Mouse (Mus musculus) CH12.LX (cell line): ENCODE results near the gene Ropn1. TPM values are rescaled to one million over a fixed set of nuclear protein-coding genes. Genes with fewer than 3 reads are reported as not detected.
A peak's percentile ranks its signal among the peaks of the same experiment; 100 is the strongest.

Source experiments
- DNase-seq: peaks from one replicate; pipeline ENCODE4 v3.0.0-alpha.2; 2013; ENCODE audit errors: extremely low read depth
- H3K27ac ChIP-seq: 2 replicates; pipeline ENCODE4 v1.5.1; 2012; ENCODE audit warnings: low read depth, mild to moderate bottlenecking, control low read depth, moderate library complexity; ENCODE audit not compliant: insufficient read depth
- H3K27me3 ChIP-seq: replicated peaks from 2 replicates; pipeline ENCODE3; 2012; ENCODE audit warnings: inconsistent platforms
- H3K36me3 ChIP-seq, 2 experiments: replicated peaks in 1 of 2; 2 replicates each; pipeline versions ENCODE3 to v1.6.1; 2012; ENCODE audit warnings: inconsistent platforms in 1 of 2, low read length in 1 of 2, mild to moderate bottlenecking in 1 of 2, mixed read lengths in 1 of 2, moderate library complexity in 1 of 2; ENCODE audit not compliant: control insufficient read depth in 1 of 2, insufficient read depth in 1 of 2
- H3K4me1 ChIP-seq, 2 experiments: 2 replicates each; pipeline ENCODE4 v1.6.1; 2012; ENCODE audit warnings: inconsistent platforms in 1 of 2, moderate library complexity in 1 of 2; ENCODE audit not compliant: insufficient read depth in 2 of 2, control insufficient read depth in 1 of 2
- H3K4me2 ChIP-seq: 2 replicates; pipeline ENCODE4 v1.6.1; 2012; ENCODE audit warnings: low read depth, mild to moderate bottlenecking, control low read depth; ENCODE audit not compliant: poor library complexity, insufficient read depth, severe bottlenecking
- H3K4me3 ChIP-seq, 3 experiments: fragments of 150-350 bp in 1 of 3; sonication (generic) in 1 of 3; replicated peaks in 1 of 3; 2 replicates each; pipeline versions ENCODE3 to v1.5.1; 2011 to 2012; ENCODE audit warnings: low read depth in 2 of 3, low read length in 2 of 3, mild to moderate bottlenecking in 2 of 3, moderate library complexity in 2 of 3, control low read depth in 1 of 3, improper control_type of control experiment in 1 of 3, inconsistent platforms in 1 of 3, mixed read lengths in 1 of 3; ENCODE audit not compliant: poor library complexity in 1 of 3
- H3K79me2 ChIP-seq: replicated peaks from 2 replicates; pipeline ENCODE4 v1.6.1; 2012; ENCODE audit warnings: mild to moderate bottlenecking, moderate library complexity; ENCODE audit not compliant: control insufficient read depth, poor library complexity, insufficient read depth, severe bottlenecking; ENCODE audit errors: extremely low read depth
- H3K9ac ChIP-seq: 2 replicates; pipeline ENCODE4 v1.6.1; 2012; ENCODE audit warnings: low read depth, mild to moderate bottlenecking, control low read depth, moderate library complexity; ENCODE audit not compliant: insufficient read depth
- H3K9me3 ChIP-seq: replicated peaks from 2 replicates; pipeline ENCODE3; 2012; ENCODE audit warnings: low read length, inconsistent platforms, mixed read lengths
- BHLHE40 ChIP-seq: IDR thresholded peaks from 2 replicates; pipeline ENCODE4 v1.6.1; 2011; ENCODE audit warnings: mild to moderate bottlenecking, low read depth, low read length, improper control_type of control experiment
- CHD2 ChIP-seq: IDR thresholded peaks from 2 replicates; pipeline ENCODE4 v1.6.1; 2011; ENCODE audit warnings: low read length, improper control_type of control experiment
- CTCF ChIP-seq, 2 experiments: IDR thresholded peaks in 1 of 2; conservative IDR thresholded peaks in 1 of 2; 2 replicates each; pipeline ENCODE4 v1.5.1; 2011 to 2012; ENCODE audit warnings: low read depth in 2 of 2, low read length in 2 of 2, improper control_type of control experiment in 1 of 2, inconsistent platforms in 1 of 2, mild to moderate bottlenecking in 1 of 2, moderate library complexity in 1 of 2
- E2F4 ChIP-seq: IDR thresholded peaks from 2 replicates; pipeline ENCODE4 v1.6.1; 2011; ENCODE audit warnings: low read depth, low read length, improper control_type of control experiment; ENCODE audit not compliant: insufficient replicate concordance
- GABPA ChIP-seq: IDR thresholded peaks from 2 replicates; pipeline ENCODE4 v1.6.1; 2012; ENCODE audit warnings: low read depth, low read length, improper control_type of control experiment, inconsistent platforms; ENCODE audit not compliant: insufficient replicate concordance
- IRF4 ChIP-seq: IDR thresholded peaks from 2 replicates; pipeline ENCODE4 v1.6.1; 2014; ENCODE audit warnings: low read depth, mild to moderate bottlenecking, inconsistent platforms, low read length, improper control_type of control experiment
- JUN ChIP-seq: IDR thresholded peaks from 2 replicates; pipeline ENCODE4 v1.6.1; 2011; ENCODE audit warnings: low read depth, mild to moderate bottlenecking, low read length, improper control_type of control experiment, moderate library complexity; ENCODE audit not compliant: insufficient read depth
- JUND ChIP-seq: conservative IDR thresholded peaks from 2 replicates; pipeline ENCODE4 v1.6.1; 2011; ENCODE audit warnings: low read depth, low read length, improper control_type of control experiment
- MAZ ChIP-seq: IDR thresholded peaks from 2 replicates; pipeline ENCODE4 v1.6.1; 2012; ENCODE audit warnings: low read depth, mild to moderate bottlenecking, inconsistent platforms, low read length, improper control_type of control experiment, moderate library complexity
- MEF2A ChIP-seq: IDR thresholded peaks from 2 replicates; pipeline ENCODE4 v1.6.1; 2014; ENCODE audit warnings: low read depth, mild to moderate bottlenecking, inconsistent platforms, low read length, improper control_type of control experiment, borderline replicate concordance
- MXI1 ChIP-seq: IDR thresholded peaks from 2 replicates; pipeline ENCODE4 v1.6.1; 2011; ENCODE audit warnings: mild to moderate bottlenecking, low read depth, low read length, improper control_type of control experiment
- NELFE ChIP-seq: IDR thresholded peaks from 2 replicates; pipeline ENCODE4 v1.6.1; 2011; ENCODE audit warnings: low read depth, low read length, improper control_type of control experiment
- NRF1 ChIP-seq: IDR thresholded peaks from 2 replicates; pipeline ENCODE4 v1.6.1; 2014; ENCODE audit warnings: low read depth, mild to moderate bottlenecking, inconsistent platforms, low read length, improper control_type of control experiment, moderate library complexity
- PAX5 ChIP-seq: IDR thresholded peaks from 2 replicates; pipeline ENCODE4 v1.6.1; 2012; ENCODE audit warnings: low read length, inconsistent platforms, mixed read lengths
- POLR2A ChIP-seq: IDR thresholded peaks from 2 replicates; pipeline ENCODE4 v1.6.1; 2011; ENCODE audit warnings: low read depth, mild to moderate bottlenecking, improper control_type of control experiment, low read length
- POLR2AphosphoS2 ChIP-seq: IDR thresholded peaks from 2 replicates; pipeline ENCODE4 v1.6.1; 2011; ENCODE audit warnings: low read depth, low read length, improper control_type of control experiment
- RAD21 ChIP-seq: IDR thresholded peaks from 2 replicates; pipeline ENCODE4 v1.6.1; 2011; ENCODE audit warnings: low read depth, mild to moderate bottlenecking, low read length, improper control_type of control experiment, moderate library complexity
- SIN3A ChIP-seq: IDR thresholded peaks from 2 replicates; pipeline ENCODE4 v1.6.1; 2012; ENCODE audit warnings: low read length, improper control_type of control experiment, inconsistent platforms
- SMC3 ChIP-seq: IDR thresholded peaks from 2 replicates; pipeline ENCODE4 v1.6.1; 2011; ENCODE audit warnings: low read depth, low read length, improper control_type of control experiment
- TBP ChIP-seq: conservative IDR thresholded peaks from 2 replicates; pipeline ENCODE4 v1.6.1; 2011; ENCODE audit warnings: low read depth, low read length, improper control_type of control experiment
- USF1 ChIP-seq: IDR thresholded peaks from 2 replicates; pipeline ENCODE4 v1.6.1; 2014; ENCODE audit warnings: low read depth, mild to moderate bottlenecking, inconsistent platforms, low read length, improper control_type of control experiment
- USF2 ChIP-seq: conservative IDR thresholded peaks from 2 replicates; pipeline ENCODE4 v1.6.1; 2011; ENCODE audit warnings: low read depth, low read length, improper control_type of control experiment
- ZC3H11A ChIP-seq: IDR thresholded peaks from 2 replicates; pipeline ENCODE4 v1.6.1; 2012; ENCODE audit warnings: low read depth, mild to moderate bottlenecking, inconsistent platforms, low read length, improper control_type of control experiment
- ZMIZ1 ChIP-seq: IDR thresholded peaks from 2 replicates; pipeline ENCODE4 v1.6.1; 2012; ENCODE audit warnings: low read depth, mild to moderate bottlenecking, inconsistent platforms, low read length, improper control_type of control experiment
- ZNF384 ChIP-seq: IDR thresholded peaks from 2 replicates; pipeline ENCODE4 v1.6.1; 2012; ENCODE audit warnings: low read depth, low read length, improper control_type of control experiment, inconsistent platforms
- dilution Hi-C: fragments of 300-500 bp; cut with MboI; formaldehyde crosslinking; loops from 2 replicates; pipeline ENCODE4 v1.14.3; 2020; ENCODE audit warnings: low sequenced_read_pairs; ENCODE audit not compliant: extremely low pct_unique_long_range_greater_than_20kb, extremely low pct_ligation_motif_present
- in situ Hi-C: fragments of 300-500 bp; cut with MboI; formaldehyde crosslinking; loops from 3 replicates; pipeline ENCODE4 v1.14.3; 2019; ENCODE audit warnings: low sequenced_read_pairs, low pct_ligation_motif_present, low pct_unique_long_range_greater_than_20kb, mixed read lengths
- polyA plus RNA-seq: library from polyadenylated mRNA; unstranded; fragments of >175 nt; gene quantifications from 2 replicates; pipeline ENCODE4 v1.2.1, GENCODE M21; 2012; ENCODE audit warnings: low read depth; ENCODE audit not compliant: insufficient read length
- total RNA-seq, 2 experiments: library from RNA; depleted of rRNA; stranded (reverse); fragments of 300-350 nt in 1 of 2; fragments of >200 nt in 1 of 2; gene quantifications; 2 replicates each; pipeline ENCODE4 v1.2.3; 2012 to 2014

Gene Ropn1
- total and polyA plus RNA-seq, 3 experiments: not detected

DNA sequence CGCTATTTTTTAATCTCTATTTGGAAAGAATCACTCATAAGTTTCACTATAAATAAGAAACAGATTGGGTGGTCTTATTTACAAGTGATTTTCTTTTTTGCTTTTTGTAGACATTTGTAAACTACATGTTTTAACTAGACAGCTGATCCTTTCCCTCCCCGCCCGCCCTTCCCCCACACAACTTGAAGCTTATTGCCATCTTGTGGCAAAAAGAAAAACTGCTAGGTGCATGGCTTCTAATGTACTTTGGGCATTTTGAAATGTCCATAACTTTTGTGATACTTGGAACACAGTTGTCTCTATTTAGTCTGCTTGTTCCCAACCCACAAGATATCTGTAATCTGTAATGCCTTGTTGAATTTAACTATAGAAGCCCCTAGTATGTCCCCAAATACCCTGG lies 61.8 kb downstream of the Ropn1 start:
- TF ChIP-seq SMC3: peak; percentile 66
- TF ChIP-seq ZC3H11A: no peak
- no peak for TF ChIP-seq POLR2A
- no peak for TF ChIP-seq POLR2AphosphoS2
- TF ChIP-seq BHLHE40: no peak
- peak in 1 of 2 experiments; percentile 77; a peak in 2 of 4 replicates for TF ChIP-seq CTCF (conservative IDR thresholded peaks at IDR 0.05 in 1 of 2, IDR thresholded peaks at IDR 0.05 in 1 of 2; ENCODE audit: low read depth in 2 of 2, low read length in 2 of 2)
- TF ChIP-seq JUN: no peak
- TF ChIP-seq MEF2A: no peak
- TF ChIP-seq GABPA: no peak
- TF ChIP-seq E2F4: no peak
- TF ChIP-seq IRF4: no peak
- peak; percentile 85 for TF ChIP-seq CHD2
- TF ChIP-seq MAZ: no peak
- TF ChIP-seq NRF1: no peak
- TF ChIP-seq SIN3A: no peak
- peak; percentile 30 for TF ChIP-seq RAD21
- Histone ChIP-seq H3K9ac (no peak overlapping the region), H3K27ac (no peak overlapping the region), H3K36me3 (peaks cover 28 to 79% of the 10 kb centered on the region in 2 experiments), H3K4me1 (no peaks in the 10 kb centered on the region), H3K9me3 (no peaks in the 10 kb centered on the region), H3K79me2 (no peaks in the 10 kb centered on the region), H3K4me3 (no peak overlapping the region), H3K27me3 (no peaks in the 10 kb centered on the region), H3K4me2 (no peak overlapping the region)
- peak; percentile 51 for DNase-seq
- in situ Hi-C loops (no loop called here), dilution Hi-C loops (no loop called here)

DNA sequence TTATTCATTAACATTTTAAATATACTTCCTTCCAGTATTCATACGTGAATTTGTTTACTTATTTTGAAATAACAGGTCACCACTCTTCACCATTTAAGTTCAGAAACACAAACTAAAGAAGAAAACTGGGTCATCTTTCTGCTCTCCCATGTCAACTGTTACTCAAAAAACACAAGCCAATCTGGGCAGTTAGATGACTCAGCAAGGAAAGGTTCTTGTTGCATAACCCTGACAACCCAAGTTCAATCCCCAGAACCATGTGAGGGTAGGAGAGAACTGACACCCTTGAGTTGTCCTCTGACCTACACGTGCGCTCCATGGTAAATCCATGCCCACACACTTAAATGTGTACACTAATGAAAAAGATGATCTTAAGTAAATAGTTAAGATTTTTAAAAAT lies 75.4 kb downstream of the Ropn1 start:
- Histone ChIP-seq H3K4me1 (no peaks in the 10 kb centered on the region), H3K27me3 (no peaks in the 10 kb centered on the region), H3K27ac (no peak overlapping the region), H3K36me3 (peaks cover 23 to 61% of the 10 kb centered on the region in 2 experiments), H3K9ac (no peak overlapping the region), H3K9me3 (no peaks in the 10 kb centered on the region), H3K4me2 (no peak overlapping the region), H3K79me2 (no peaks in the 10 kb centered on the region), H3K4me3 (no peak overlapping the region)
- dilution Hi-C loops: no loop called here
- TF ChIP-seq POLR2A (no peak), TBP (no peak), JUND (no peak), ZMIZ1 (no peak), E2F4 (no peak), SIN3A (no peak), POLR2AphosphoS2 (no peak), IRF4 (no peak), NRF1 (no peak), MXI1 (no peak), PAX5 (no peak), USF1 (no peak), USF2 (no peak), MEF2A (no peak), NELFE (no peak), CHD2 (no peak), ZNF384 (no peak)
- DNase-seq: no peak
- in situ Hi-C loops: no loop called here
